Mouse (Mus musculus) T-helper 2 cell (primary cell): ENCODE results near the gene Nfam1.
"Not testable (repeated sequence)": the region's sequence is repeated elsewhere in the genome, so short reads cannot be mapped to it uniquely, and the experiment has no call there.

ENCODE experiments used
- in situ Hi-C: fragments of 300-600 bp; cut with MboI, MseI; formaldehyde crosslinking; loops from one replicate; pipeline ENCODE4 v1.15.1; 2025; ENCODE audit warnings: high pct_unique_total_duplicates

Nfam1 gene

DNA sequence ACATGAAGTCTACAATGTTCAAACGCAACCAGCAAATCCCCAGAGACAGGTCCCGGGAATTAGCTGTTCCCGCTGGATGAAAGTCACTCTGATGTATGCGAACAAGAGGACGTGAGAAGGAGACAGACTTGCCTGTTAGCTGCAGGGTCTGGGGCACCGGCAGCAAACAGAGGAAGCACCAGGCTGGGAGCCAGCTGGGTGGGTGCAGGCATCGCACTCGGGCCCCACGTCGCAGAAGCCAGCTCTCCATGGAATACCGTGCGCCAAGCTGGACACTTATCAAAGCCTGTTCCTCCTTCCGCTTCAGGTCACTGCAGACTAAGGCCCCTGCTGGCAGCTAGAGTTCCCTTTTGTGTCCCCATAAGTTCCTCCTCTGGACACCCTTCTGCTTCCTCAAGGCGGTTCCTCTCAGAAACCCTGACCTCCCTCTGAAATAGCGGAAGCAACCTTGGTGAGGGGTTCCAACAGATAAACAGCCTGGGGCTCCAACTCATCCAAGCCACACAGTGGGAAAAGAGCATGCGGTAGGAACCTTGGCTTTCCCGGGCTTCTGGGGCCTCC is at the start of gene Nfam1:
TSS of gene Nfam1 (minus strand) at position 326 of the 561 bp plus-strand sequence.
- in situ Hi-C loops = no loop called here

- in situ Hi-C loops = loop anchor here (10.0 kb wide), 1 partner anchor 271 kb away; no protein-coding TSS in a partner anchor
Measured at GRCm38 (mm10) chr15:83075607-83076525, 42.8 kb upstream of the Nfam1 start.

DNA sequence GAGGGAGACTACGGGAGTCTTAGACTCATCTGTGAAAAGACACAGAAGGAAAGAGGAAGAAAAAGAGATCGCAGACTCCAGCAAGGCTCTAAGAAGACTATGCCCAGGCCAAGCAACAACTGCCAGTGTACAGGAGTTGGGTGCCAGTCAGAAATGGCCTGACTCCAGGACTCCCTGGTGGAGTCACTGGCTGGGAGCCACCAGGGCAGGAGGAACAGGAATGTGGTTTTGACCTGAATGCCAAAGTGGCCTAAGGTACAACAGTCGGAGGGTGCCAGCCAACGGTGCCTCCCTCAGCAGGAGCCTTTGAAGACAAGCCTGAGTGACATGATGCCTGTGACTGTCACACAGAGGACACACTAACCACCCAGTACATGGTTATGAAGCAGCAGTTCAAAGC is 41.1 kb upstream of the Nfam1 start:
- in situ Hi-C loops = loop anchor here (10.0 kb wide), 1 partner anchor 269 kb away; no protein-coding TSS in a partner anchor

DNA sequence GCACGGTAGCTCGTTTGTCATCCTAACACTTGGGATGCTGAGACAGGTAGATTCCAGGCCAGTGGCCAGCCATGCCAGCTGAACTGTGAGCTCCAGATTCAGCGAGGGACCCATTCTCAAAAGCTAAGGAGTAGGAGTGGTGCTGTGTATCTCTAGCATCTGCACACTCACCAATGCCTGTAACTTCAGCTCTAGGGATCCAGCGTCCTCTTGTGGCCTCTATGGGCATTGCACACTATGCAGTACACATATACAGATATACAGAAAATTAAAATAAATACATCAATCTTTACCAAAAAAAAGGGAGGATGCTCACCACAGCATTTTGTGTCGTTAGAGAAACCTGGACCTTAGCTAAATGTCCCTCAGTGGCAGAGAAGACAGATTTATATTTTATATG is 38.6 kb upstream of the Nfam1 start:
- in situ Hi-C loops = loop anchor here (10.0 kb wide), 1 partner anchor 267 kb away; no protein-coding TSS in a partner anchor

GRCm38 (mm10) chr15:83070942-83071341 is 37.8 kb upstream of the Nfam1 start:
- in situ Hi-C loops = loop anchor here (10.0 kb wide), 1 partner anchor 266 kb away; no protein-coding TSS in a partner anchor

- in situ Hi-C loops = no loop called here
Measured at GRCm38 (mm10) chr15:83068270-83068669, 35.2 kb upstream of the Nfam1 start.

GRCm38 (mm10) chr15:83065543-83065942 is 32.4 kb upstream of the Nfam1 start:
- in situ Hi-C loops = no loop called here

DNA sequence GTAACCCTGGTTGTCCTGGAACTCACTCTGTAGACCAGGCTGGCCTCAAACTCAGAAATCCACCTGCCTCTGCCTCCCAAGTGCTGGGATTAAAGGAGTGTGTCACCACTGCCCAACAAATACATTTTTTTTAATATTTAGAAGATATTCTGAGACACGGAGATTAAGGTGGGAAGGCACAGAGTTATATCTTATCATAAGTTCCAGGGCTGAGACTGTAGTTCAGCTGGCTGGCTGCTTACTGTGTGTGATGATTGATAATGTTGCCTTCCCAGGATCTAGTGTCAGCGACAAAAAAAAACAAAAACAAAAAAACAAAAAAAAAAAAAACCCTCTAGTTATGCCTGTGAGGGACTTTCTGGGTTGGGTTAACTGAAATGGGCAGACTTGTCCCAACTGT is 29.5 kb upstream of the Nfam1 start:
- in situ Hi-C loops = not testable (repeated sequence)

DNA sequence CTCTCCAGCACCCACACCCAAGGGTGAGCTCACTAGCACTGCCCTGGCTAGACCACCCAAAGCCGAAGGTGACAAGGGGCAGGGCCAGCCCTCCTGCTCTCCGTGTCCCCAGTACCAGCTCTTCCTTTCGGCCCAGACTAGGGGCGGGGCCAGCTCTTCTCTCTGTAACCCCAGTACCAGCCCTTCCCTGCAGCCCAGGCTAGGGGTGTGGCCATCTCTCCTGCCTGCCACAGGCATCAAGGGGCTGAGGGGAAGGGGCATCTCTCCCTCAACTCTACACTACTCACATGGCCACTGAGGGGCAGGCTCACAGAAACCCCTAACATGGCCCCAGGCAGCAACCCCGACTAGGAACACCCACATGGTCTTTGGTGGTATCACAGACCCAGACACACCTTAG is 28.6 kb upstream of the Nfam1 start:
- in situ Hi-C loops = no loop called here

DNA sequence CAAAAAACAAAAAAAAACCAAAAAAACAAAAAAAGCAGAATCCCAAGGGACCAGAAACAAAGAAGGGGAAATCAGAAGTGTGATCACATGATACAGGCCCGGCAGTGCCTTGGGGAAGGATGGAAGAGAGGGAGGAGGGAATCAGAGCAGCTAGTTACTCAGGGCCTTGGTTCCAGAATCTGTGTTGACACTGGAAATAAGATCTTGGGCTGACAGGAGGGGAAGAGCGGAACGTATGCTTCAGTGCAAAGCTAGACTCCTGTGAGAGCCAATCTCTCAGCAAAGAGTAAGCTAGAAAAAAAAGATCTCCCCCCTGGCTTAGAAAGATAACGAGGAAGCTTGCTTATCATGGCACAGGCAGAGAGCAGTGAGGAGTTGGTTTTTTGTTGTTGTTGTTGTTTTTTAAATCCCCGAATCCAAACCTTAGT is 26.1 kb upstream of the Nfam1 start:
- in situ Hi-C loops = no loop called here

DNA sequence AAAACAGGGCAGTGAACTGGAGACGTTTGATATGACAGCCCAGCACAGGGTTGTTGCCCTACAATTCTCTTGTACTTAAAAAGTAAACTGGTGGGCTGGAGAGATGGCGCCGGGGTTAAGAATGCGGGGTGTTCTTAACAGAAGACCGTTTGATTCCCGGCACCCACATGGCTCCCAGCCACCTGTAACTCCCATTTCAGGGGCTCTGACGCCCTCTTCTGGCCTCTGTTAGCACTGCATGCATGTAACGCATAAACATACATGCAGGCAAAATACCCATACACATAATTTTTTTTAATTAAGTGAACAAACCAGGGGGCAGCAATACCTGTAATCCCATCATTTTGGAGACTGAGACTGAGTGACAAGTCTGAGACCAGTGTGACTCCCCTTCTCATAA is 24.4 kb upstream of the Nfam1 start:
- in situ Hi-C loops = no loop called here

DNA sequence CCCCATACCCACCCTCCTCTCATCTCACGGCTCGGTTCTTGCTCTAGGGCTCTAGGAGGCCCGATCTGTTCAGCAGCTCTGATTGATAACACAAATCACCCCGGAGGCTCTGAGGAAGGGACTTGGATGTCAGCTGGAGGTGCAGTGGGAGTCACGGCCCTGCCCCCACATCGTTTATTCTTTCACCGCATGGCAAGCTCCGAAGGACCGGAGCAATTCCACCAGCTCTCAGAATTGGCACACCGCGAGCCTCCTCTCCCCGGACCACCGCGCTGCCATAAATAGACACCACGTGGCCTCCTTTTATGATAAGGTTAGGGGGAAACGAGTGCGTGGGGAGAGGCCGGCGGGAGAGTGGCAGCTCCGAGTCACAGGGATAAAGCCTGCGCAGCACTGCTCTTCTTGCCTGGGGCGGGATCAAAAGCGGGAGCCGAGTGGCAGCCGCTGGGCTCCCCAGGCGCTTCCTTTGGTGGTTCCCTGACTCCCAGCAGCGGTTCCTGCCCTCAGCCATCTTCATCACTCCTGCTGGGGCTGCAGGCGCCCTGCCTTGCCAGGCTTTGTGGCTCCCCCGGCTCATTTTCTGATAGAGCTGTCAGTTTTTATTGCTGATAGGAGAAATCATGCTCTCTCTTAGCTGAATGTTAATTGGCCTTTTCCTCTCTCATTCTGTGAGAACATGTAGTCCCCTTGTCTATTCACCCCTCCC is 23.4 kb upstream of the Nfam1 start:
- in situ Hi-C loops = no loop called here

- in situ Hi-C loops = no loop called here
Measured at GRCm38 (mm10) chr15:83055569-83055968, 22.5 kb upstream of the Nfam1 start.

DNA sequence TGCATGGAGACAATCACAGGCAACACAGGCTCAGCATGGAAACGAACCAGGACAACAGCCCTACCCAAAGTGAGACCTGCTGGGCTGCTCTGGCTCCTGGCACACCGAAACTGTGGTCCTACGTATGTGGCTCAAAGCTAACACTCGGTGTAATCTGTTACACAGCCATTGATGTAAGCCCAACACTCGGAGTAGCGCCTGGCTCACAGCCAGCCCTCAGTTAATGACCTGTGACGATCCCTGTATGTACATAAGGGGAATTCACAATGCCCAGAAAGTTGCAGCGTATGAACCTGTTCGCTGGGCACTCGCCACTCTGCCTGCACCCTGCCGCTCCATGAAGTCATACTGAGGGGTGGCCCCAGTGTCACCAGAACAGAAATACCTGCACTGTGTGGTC is 20.2 kb upstream of the Nfam1 start:
- in situ Hi-C loops = no loop called here

DNA sequence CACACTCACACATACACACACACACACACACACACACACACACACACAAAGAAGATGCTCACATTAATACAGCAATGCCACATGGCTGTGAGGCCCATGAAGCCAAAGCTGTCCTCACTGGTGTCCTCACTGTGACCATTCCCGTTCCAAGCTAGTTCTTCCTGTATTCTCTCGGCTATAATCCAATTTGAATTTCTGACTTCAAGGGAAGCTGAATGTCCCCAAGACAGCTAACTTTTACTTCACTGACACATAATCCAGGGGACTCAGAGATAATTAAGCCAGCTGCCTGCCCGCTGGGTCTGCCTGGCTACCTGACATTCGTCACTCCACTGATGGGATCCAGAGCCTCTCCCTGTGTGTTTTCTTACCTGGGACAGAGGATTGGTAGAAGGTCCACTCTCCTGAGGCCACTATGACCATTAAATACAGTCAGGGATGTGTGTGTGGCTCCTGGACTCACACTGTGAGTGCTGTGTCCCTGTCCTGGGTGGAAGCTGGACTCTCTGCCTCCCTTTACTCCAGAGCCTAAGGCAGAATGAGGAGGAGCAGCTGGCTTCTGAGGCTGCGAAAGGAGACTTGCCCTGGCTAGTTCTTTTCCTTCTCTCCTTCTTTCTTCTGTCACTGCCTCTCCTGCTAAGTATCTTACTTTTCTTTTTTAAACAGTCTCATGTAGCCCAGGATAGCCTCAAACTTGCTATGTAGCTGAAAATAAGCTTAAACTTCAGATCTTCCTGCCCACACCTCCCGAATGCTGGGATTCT is 19.4 kb upstream of the Nfam1 start:
- in situ Hi-C loops = no loop called here

DNA sequence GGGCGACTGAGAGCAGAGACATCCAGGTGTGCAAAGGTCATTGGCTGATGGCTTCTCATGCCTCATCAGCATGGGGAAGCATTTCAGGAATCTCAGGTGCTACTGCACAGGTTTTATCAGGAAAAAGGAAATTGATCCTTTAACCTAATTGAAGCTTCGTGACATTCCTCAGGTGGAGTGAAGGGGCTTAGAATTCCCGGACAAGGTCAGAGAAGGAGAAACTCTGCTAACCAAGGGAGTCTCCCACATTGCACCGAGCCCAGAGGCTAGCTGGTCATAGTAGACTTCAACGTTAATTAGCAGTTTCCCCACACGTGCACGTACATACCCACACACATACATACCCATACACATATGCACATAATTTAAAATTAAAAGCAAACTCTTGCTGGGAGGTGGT is 13.6 kb upstream of the Nfam1 start:
- in situ Hi-C loops = no loop called here

- in situ Hi-C loops = no loop called here
Measured at GRCm38 (mm10) chr15:83046308-83046707, 13.2 kb upstream of the Nfam1 start.

DNA sequence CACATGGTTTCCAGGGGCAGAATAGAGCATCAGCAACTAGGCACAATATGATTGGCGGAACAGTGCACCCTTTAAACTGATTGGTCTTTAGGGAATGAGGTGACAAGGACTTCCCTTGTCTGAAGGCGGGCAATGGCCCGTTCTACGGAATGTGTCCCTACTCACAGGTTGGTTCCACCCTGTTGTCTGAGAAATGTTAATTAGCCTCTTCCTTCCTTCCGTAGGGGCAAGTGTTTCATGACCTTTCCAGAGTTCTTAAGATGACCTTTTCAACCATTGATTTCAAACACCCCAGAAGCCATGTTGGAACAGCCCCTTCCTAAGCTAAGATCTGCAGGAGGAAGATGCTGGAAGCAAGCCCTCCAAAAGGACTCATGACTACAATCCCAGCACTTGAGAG is 12.5 kb upstream of the Nfam1 start:
- in situ Hi-C loops = not testable (repeated sequence)

GRCm38 (mm10) chr15:83043362-83043708 is 10.2 kb upstream of the Nfam1 start:
- in situ Hi-C loops = loop anchor here (5.0 kb wide), 1 partner anchor 251 kb away; the partner anchor contains the start of gene Cyp2d26

DNA sequence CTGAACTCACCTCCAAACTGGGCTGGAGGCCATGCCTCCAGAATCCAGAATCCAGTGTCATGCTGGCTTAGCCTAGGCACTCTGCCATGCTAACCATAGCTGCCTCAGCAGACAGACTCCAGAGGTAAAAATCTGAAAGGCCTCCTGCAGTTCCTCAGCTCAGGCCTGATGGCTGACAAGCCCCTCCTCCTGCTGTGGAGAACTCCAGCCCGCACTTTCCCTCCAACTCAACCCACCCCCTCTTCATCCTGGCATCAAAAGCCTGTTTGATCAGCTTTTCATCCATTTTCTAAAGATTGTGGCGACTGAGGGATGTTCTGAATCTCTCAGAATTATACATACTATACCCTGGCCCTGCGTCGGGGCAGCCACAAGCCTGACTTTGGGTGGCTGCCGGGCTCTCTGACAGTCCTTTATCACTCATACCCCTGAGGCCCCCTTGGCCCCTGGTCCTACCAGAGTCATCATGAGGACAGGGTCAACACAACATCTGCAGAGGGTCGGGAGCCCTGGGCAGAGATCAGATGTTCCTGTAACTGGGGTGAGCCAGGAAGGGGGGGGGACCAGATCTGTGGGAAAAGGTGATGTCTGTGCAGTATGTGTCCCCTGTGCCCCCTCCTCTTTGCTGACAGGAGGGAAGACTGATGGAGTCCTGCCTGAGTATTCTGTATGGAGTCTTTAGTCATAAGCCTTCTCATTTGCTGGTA is 9.7 kb upstream of the Nfam1 start:
- in situ Hi-C loops = loop anchor here (5.0 kb wide), 1 partner anchor 251 kb away; the partner anchor contains the start of gene Cyp2d26

- in situ Hi-C loops = loop anchor here (5.0 kb wide), 1 partner anchor 248 kb away; the partner anchor contains the start of gene Cyp2d26
Measured at GRCm38 (mm10) chr15:83040156-83040555, 7.0 kb upstream of the Nfam1 start.
